ENCODE assay signal across 22 mouse cellular contexts in genomic region chr17:31285867-31286266, GRCm38 (mm10). TPM values are rescaled to one million over a fixed set of nuclear protein-coding genes. Genes with fewer than 3 reads are reported as not detected.
DNase-seq lines count a peak whose midpoint lies in the region; ATAC-seq and TF ChIP-seq lines count a peak whose summit lies in the region.
"Had no signal": no experiment of that assay in that cellular context is flagged by ENCODE, and none has a peak within 500 bp of the region (broad histone marks: within the 10 kb centered on the region; RNA-seq: fewer than 3 reads in every experiment).

No protein-coding gene starts in this region.

- no peak for TF ChIP-seq CTCF in hindbrain, postnatal 0 days (IDR thresholded peaks at IDR 0.05; ENCODE audit: low read depth)

- no peak overlapping the region for H3K9ac ChIP-seq in hindbrain, postnatal 0 days (replicated peaks; ENCODE audit: low read length)
- no peak overlapping the region for H3K9ac ChIP-seq in hindbrain, embryonic 14.5 days
- H3K9ac ChIP-seq in forebrain, embryonic 11.5 days (ENCODE audit: low read length) = no peak overlapping the region
- H3K9ac ChIP-seq: hindbrain, embryonic 12.5 days; limb, embryonic 15.5 days; liver, embryonic 14.5 days; lung, embryonic 14.5 days; neural tube, embryonic 13.5 days had no signal

- H3K36me3 ChIP-seq in hindbrain, postnatal 0 days (ENCODE audit: insufficient read depth, low read length) = no peaks in the 10 kb centered on the region
- H3K36me3 ChIP-seq in hindbrain, embryonic 14.5 days (replicated peaks; ENCODE audit: control insufficient read depth, insufficient read depth) = no peaks in the 10 kb centered on the region
- no peaks in the 10 kb centered on the region for H3K36me3 ChIP-seq in macrophage (ENCODE audit: inconsistent target)
- H3K36me3 ChIP-seq in forebrain, embryonic 11.5 days (ENCODE audit: control insufficient read depth, insufficient read depth, low read length) = no peaks in the 10 kb centered on the region
- H3K36me3 ChIP-seq: hindbrain, embryonic 12.5 days; limb, embryonic 15.5 days; neural tube, embryonic 13.5 days had no signal

- 37% methylated on average over 2 of the region's 2 CpGs for WGBS in hindbrain, postnatal 0 days
- WGBS in hindbrain, embryonic 14.5 days = 69% methylated on average over 2 of the region's 2 CpGs
- 0% methylated on average over 2 of the region's 2 CpGs for WGBS in macrophage (ENCODE audit: missing documents)
- WGBS in forebrain, embryonic 11.5 days = 86% methylated on average over 2 of the region's 2 CpGs

- peak; percentile 50 for DNase-seq in hindbrain, postnatal 0 days (ENCODE audit: low spot score)
- DNase-seq in hindbrain, embryonic 14.5 days (ENCODE audit: low spot score) = no peak
- DNase-seq in spleen, postnatal 36 days (ENCODE audit: low spot score in 2 of 2) = peak; percentile 68 to 73
- DNase-seq in spleen, adult 18-20 months = no peak
- DNase-seq in forebrain, embryonic 11.5 days (ENCODE audit: low spot score) = no peak
- no peak for DNase-seq in adrenal gland, adult 8-10 months
- DNase-seq: adrenal gland, postnatal 10 days; kidney, adult 2 months; layer of hippocampus, adult 9-11 months; lung, embryonic 14.5 days; midbrain, embryonic 14.5 days had no signal

- no peaks in the 10 kb centered on the region for H3K9me3 ChIP-seq in hindbrain, postnatal 0 days (ENCODE audit: low read length)
- no peaks in the 10 kb centered on the region for H3K9me3 ChIP-seq in hindbrain, embryonic 14.5 days (ENCODE audit: control insufficient read depth, low read length)
- no peaks in the 10 kb centered on the region for H3K9me3 ChIP-seq in forebrain, embryonic 11.5 days (ENCODE audit: control insufficient read depth, low read length)
- H3K9me3 ChIP-seq: hindbrain, embryonic 12.5 days; limb, embryonic 15.5 days; megakaryocyte, embryonic 14.5 days; neural tube, embryonic 13.5 days had no signal

- no peak for ATAC-seq in hindbrain, postnatal 0 days
- ATAC-seq in hindbrain, embryonic 14.5 days (ENCODE audit: low FRiP score) = no peak
- no peak for ATAC-seq in forebrain, embryonic 11.5 days (replicated peaks; ENCODE audit: low FRiP score)
- ATAC-seq: activated CD4-positive, CD25-positive, alpha-beta regulatory T cell, adult 4 months; forebrain, embryonic 14.5 days; inflammation-experienced regulatory T-cells, adult 6 months had no signal

- no peak overlapping the region for H3K4me2 ChIP-seq in hindbrain, postnatal 0 days (ENCODE audit: low read depth, low read length)
- H3K4me2 ChIP-seq in hindbrain, embryonic 14.5 days (replicated peaks) = no peak overlapping the region
- no peak overlapping the region for H3K4me2 ChIP-seq in forebrain, embryonic 11.5 days (ENCODE audit: low read depth, low read length, severe bottlenecking)
- H3K4me2 ChIP-seq: hindbrain, embryonic 12.5 days; limb, embryonic 15.5 days; lung, embryonic 14.5 days; neural tube, embryonic 13.5 days had no signal

- no peak overlapping the region for H3K4me3 ChIP-seq in hindbrain, postnatal 0 days (ENCODE audit: low read length)
- H3K4me3 ChIP-seq in hindbrain, embryonic 14.5 days (replicated peaks; ENCODE audit: low read length) = no peak overlapping the region
- H3K4me3 ChIP-seq in macrophage (ENCODE audit: inconsistent target) = no peak overlapping the region
- H3K4me3 ChIP-seq in forebrain, embryonic 11.5 days (ENCODE audit: low read depth, low read length) = no peak overlapping the region
- H3K4me3 ChIP-seq: hindbrain, embryonic 12.5 days; limb, embryonic 15.5 days; megakaryocyte, embryonic 14.5 days; myocyte; neural tube, embryonic 13.5 days had no signal

- H3K4me1 ChIP-seq in hindbrain, postnatal 0 days (ENCODE audit: insufficient read depth, low read length) = no peaks in the 10 kb centered on the region
- peaks cover 7% of the 10 kb centered on the region; the same call in 1 of the 2 replicates for H3K4me1 ChIP-seq in hindbrain, embryonic 14.5 days (replicated peaks; ENCODE audit: control insufficient read depth, insufficient read depth, low read length)
- H3K4me1 ChIP-seq in forebrain, embryonic 11.5 days (replicated peaks; ENCODE audit: control insufficient read depth, insufficient read depth, low read length) = peaks cover 10% of the 10 kb centered on the region; the same call in 1 of the 2 replicates

- H3K27ac ChIP-seq in hindbrain, postnatal 0 days = no peak overlapping the region
- no peak overlapping the region for H3K27ac ChIP-seq in hindbrain, embryonic 14.5 days
- H3K27ac ChIP-seq in macrophage = peak overlapping the region; percentile 45
- no peak overlapping the region for H3K27ac ChIP-seq in forebrain, embryonic 11.5 days (ENCODE audit: low read depth, low read length)
- H3K27ac ChIP-seq: hindbrain, embryonic 12.5 days; kidney, postnatal 0 days; limb, embryonic 15.5 days; liver, embryonic 14.5 days; neural tube, embryonic 13.5 days had no signal

- no peaks in the 10 kb centered on the region for H3K79me2 ChIP-seq in macrophage (ENCODE audit: inconsistent target)

- H3K27me3 ChIP-seq in hindbrain, postnatal 0 days (ENCODE audit: insufficient read depth, low read length) = no peaks in the 10 kb centered on the region
- no peaks in the 10 kb centered on the region for H3K27me3 ChIP-seq in hindbrain, embryonic 14.5 days (ENCODE audit: control insufficient read depth, insufficient read depth, low read length)
- no peaks in the 10 kb centered on the region for H3K27me3 ChIP-seq in forebrain, embryonic 11.5 days (ENCODE audit: control insufficient read depth, insufficient read depth, low read length)
- H3K27me3 ChIP-seq: hindbrain, embryonic 12.5 days; limb, embryonic 15.5 days; neural tube, embryonic 13.5 days had no signal

RNA-seq across cellular contexts. Expression of gene Slc37a1, which starts 0.7 kb away (rescaled TPM):
- 8.8 and 10.7 TPM in 2 replicates for total RNA-seq in hindbrain, postnatal 0 days (2014; rRNA removed)
- 5.7 and 6.8 TPM in 2 replicates for polyA plus RNA-seq in hindbrain, postnatal 0 days (2015; fragmentation: Nextera tagmentation; extraction: Ambion mirVana)
- 10.4 and 11.6 TPM in 2 replicates for polyA plus RNA-seq in hindbrain, embryonic 14.5 days (2014; fragmentation: Nextera tagmentation; extraction: Ambion mirVana)
- 10 to 100 TPM in 22 of 26 experiments, 1 to 10 TPM in 4; 3.0 to 79.5 (median 25.7) TPM for total RNA-seq in macrophage (2018; cell fraction: chromatin; rRNA removed)
- 10 to 100 TPM in 11 of 26 experiments, 1 to 10 TPM in 15; 4.6 to 14.2 (median 9.4) TPM for total RNA-seq in macrophage (2018; cell fraction: cytosol; rRNA removed)
- 10 to 100 TPM in 25 of 26 experiments, 1 to 10 TPM in 1; 9.2 to 42.3 (median 22.1) TPM for total RNA-seq in macrophage (2018; cell fraction: nucleus; rRNA removed)
- 6.0 to 11.0 TPM (median 7.9 TPM) in 3 replicates for polyA plus RNA-seq in macrophage (2018)
- 5.8 and 6.0 TPM in 2 replicates for polyA plus RNA-seq in forebrain, embryonic 11.5 days (2014; fragmentation: Nextera tagmentation; extraction: Ambion mirVana)
- total RNA-seq in adrenal gland, adult 8-10 months (2022) = 10 to 100 TPM; 13.1 to 26.4 (median 22.5) TPM

RNA-seq across cellular contexts. Expression of gene Rsph1, which starts 8.7 kb away (rescaled TPM):
- 0.50 and 1.3 TPM in 2 replicates for total RNA-seq in hindbrain, postnatal 0 days (2014; rRNA removed)
- polyA plus RNA-seq in hindbrain, postnatal 0 days (2015; fragmentation: Nextera tagmentation; extraction: Ambion mirVana) = 8.9 TPM in 2 replicates
- 3.5 and 5.0 TPM in 2 replicates for polyA plus RNA-seq in hindbrain, embryonic 14.5 days (2014; fragmentation: Nextera tagmentation; extraction: Ambion mirVana)
- total RNA-seq in macrophage (2018; cell fraction: chromatin; rRNA removed) = not detected
- total RNA-seq in macrophage (2018; cell fraction: cytosol; rRNA removed) = under 1 TPM in 16 of 26 experiments, not detected in 10; 0.14 to 0.65 (median 0.35) TPM
- total RNA-seq in macrophage (2018; cell fraction: nucleus; rRNA removed) = not detected
- 0.33 to 0.92 TPM (median 0.59 TPM) in 3 replicates for polyA plus RNA-seq in macrophage (2018)
- polyA plus RNA-seq in forebrain, embryonic 11.5 days (2014; fragmentation: Nextera tagmentation; extraction: Ambion mirVana) = 2.1 and 2.6 TPM in 2 replicates
- total RNA-seq in adrenal gland, adult 8-10 months (2022) = 10 to 100 TPM in 2 of 4 experiments, 1 to 10 TPM in 2; 3.9 to 14.9 (median 9.1) TPM

Comparison
In these comparisons a context has a peak if more than half of its experiments do, and no peak if none do; other contexts are left out.
1. DNase-seq: peak in hindbrain, postnatal 0 days (single experiment) and spleen, postnatal 36 days (2 of 2); none in hindbrain, embryonic 14.5 days (single experiment), spleen, adult 18-20 months (0 of 2), forebrain, embryonic 11.5 days (single experiment) and adrenal gland, adult 8-10 months (single experiment).